Mouse (Mus musculus): ENCODE results near the gene Defb19. TPM values are rescaled to one million over a fixed set of nuclear protein-coding genes. Genes with fewer than 3 reads are reported as not detected.
A peak's percentile ranks its signal among the peaks of the same experiment; 100 is the strongest.

The Defb19 gene
- total RNA-seq, 2 experiments from 2014 or later, result not detected

- ATAC-seq (replicated peaks; ENCODE audit: low FRiP score, low TSS enrichment, poor library complexity, severe bottlenecking), result no peak
Observed at GRCm38 (mm10) chr2:152589021-152589420, 8.9 kb upstream of the Defb19 start.

GRCm38 (mm10) chr2:152588450-152588849, 8.3 kb upstream of the Defb19 start:
- no peak for ATAC-seq (replicated peaks; ENCODE audit: low FRiP score, low TSS enrichment, poor library complexity, severe bottlenecking)

DNA sequence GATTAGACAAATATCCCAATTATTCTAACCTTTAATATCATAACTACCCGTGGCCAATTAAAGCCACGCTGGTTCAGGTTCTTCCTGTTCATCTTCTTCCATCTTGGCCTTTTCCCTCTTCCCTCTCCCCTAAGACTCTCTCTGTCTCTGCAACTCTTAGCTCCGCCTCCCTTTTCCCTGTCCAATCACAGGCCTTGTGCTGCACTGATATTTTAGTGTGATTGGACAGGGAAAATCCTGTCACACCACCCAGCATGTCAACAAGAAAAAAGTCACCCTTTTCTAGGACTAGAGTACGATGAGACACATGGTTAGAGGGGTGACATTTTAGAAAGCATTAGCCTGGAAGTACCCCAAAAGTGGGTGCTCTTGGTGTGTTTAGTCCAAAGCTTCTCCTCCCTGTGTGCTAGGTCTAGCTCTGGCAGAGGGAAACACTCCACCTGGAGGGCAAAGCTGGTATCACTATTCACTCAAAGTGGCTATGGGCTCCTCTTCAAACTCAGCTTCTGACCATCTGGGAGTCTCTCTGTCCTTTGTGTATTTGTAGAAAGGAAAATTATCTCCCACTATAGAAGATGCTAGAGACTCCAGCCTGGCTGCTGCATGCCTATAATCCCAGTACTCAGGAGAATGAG, 6.9 kb upstream of the Defb19 start:
- peak; percentile 73 for ATAC-seq (replicated peaks; ENCODE audit: low FRiP score, low TSS enrichment, poor library complexity, severe bottlenecking)

DNA sequence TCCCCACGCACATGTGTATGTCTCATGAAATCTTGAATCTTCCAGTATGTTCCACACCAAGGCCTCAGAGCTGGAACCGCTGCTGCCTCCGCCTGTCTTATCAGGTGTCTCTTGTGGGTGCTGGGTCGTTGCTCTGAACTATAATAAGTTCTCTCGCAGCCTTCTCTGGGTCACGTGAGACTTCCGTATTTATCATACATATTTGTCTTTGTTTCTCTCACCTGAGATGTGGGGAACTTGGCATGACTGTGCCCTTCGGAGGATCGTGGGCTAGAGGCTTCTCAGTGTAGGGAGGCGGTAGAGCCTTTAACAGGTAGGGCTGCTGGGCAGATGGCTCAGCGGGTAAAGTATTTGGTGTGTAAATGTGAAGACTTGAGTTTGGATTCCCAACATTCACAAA, 500 bp upstream of the Defb19 start:
- ATAC-seq (replicated peaks; ENCODE audit: low FRiP score, low TSS enrichment, poor library complexity, severe bottlenecking), result no peak

DNA sequence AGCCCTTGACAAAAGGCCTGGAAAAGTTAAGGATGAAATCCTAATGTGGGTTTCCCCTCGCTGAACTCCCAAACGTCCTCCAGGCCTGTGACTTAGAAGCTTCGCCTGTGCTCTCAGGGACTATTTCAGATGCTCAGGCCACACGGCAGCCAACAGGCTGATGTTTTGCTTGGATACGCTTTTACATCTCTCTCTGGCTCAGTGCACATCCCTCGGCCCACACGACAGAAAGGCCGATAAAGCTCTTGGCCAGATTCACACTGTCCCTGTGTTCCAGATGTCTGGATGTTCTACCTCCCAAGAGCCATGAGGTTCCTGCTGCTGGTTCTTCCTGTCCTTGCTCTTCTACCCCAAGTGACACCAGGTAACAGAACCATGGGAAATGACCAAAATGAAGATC, 6.6 kb downstream of the Defb19 start:
- no peak for ATAC-seq (replicated peaks; ENCODE audit: low FRiP score, low TSS enrichment, poor library complexity, severe bottlenecking)

GRCm38 (mm10) chr2:152572114-152572794, 7.9 kb downstream of the Defb19 start, which contains the start of gene Defb21:
TSS of gene Defb21 (plus strand) at chr2:152572744.
- ATAC-seq (replicated peaks; ENCODE audit: low FRiP score, low TSS enrichment, poor library complexity, severe bottlenecking), result no peak

GRCm38 (mm10) chr2:152570313-152570712, 9.8 kb downstream of the Defb19 start:
- no peak for ATAC-seq (replicated peaks; ENCODE audit: low FRiP score, low TSS enrichment, poor library complexity, severe bottlenecking)

DNA sequence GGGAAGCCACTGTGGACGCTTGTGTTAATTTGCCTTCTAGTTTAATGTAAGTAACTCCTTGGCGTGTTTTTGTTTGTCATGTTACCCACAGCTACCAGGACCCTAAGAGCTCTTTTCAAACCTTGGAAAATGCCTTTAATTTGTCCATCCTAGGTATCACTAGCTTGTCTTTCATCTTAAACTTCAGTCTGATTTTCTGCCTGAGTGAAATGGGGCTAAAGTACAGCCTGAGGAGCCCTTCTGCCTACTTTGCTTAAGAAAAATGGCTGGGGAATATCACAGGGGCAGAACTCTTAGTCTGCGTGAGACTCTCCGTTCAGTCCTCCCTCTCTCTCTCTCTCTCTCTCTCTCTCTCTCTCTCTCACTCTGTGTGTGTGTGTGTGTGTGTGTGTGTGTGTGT, 10.2 kb downstream of the Defb19 start:
- ATAC-seq (replicated peaks; ENCODE audit: low FRiP score, low TSS enrichment, poor library complexity, severe bottlenecking), result no peak

- ATAC-seq (replicated peaks; ENCODE audit: low FRiP score, low TSS enrichment, poor library complexity, severe bottlenecking), result no peak
Observed at GRCm38 (mm10) chr2:152569038-152569437, 11.1 kb downstream of the Defb19 start, which contains the start of gene Gm17416. TSS of gene Gm17416 (plus strand) at chr2:152569338.

GRCm38 (mm10) chr2:152556655-152557054, 23.5 kb downstream of the Defb19 start:
- no peak for ATAC-seq (replicated peaks; ENCODE audit: low FRiP score, low TSS enrichment, poor library complexity, severe bottlenecking)

- peak; percentile 75 for ATAC-seq (replicated peaks; ENCODE audit: low FRiP score, low TSS enrichment, poor library complexity, severe bottlenecking)
Observed at GRCm38 (mm10) chr2:152553774-152554423, 26.2 kb downstream of the Defb19 start.

DNA sequence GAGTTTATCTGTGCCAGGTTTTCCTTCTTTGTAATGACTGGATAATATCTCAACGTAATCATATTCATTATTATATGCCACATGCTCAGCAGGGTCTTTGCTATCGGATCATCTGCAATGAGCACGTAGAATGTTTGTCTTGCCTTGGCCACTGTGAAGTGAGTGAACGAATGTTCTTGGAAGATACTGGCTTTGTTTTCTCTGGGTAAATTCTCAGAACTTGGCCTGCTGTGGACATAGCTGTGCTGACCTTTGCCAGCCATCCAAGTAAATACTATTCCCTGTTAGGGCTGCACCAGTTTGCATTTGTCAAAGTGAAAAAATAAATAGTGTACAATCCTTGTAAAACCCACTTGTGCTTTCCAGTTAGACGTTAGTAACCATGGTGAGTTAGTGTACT, 32.0 kb downstream of the Defb19 start:
- ATAC-seq (replicated peaks; ENCODE audit: low FRiP score, low TSS enrichment, poor library complexity, severe bottlenecking), result no peak

- peak; percentile 82 for ATAC-seq (replicated peaks; ENCODE audit: low FRiP score, low TSS enrichment, poor library complexity, severe bottlenecking)
Observed at GRCm38 (mm10) chr2:152544691-152545090, 35.4 kb downstream of the Defb19 start.

GRCm38 (mm10) chr2:152543478-152543877, 36.6 kb downstream of the Defb19 start:
- no peak for ATAC-seq (replicated peaks; ENCODE audit: low FRiP score, low TSS enrichment, poor library complexity, severe bottlenecking)

DNA sequence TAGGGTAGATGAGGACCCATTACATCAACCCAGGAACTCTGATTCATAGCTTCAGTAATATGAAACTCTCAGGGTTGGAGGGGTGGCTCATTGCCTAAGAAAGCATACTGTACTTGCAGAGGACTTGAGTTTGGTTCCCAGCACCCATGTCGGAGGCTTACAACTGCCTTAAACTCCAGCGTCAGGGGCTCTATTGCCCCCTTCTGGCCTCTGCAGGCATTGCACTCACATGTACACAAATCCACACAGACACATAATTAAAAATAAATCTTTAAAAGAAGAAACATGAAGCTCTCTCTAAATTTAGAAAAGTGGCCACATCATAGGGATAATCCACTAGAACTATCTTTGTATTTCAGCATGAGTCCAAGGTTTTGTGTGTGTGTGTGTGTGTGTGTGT, 37.2 kb downstream of the Defb19 start:
- ATAC-seq (replicated peaks; ENCODE audit: low FRiP score, low TSS enrichment, poor library complexity, severe bottlenecking), result no peak

- ATAC-seq (replicated peaks; ENCODE audit: low FRiP score, low TSS enrichment, poor library complexity, severe bottlenecking), result no peak
Observed at GRCm38 (mm10) chr2:152541979-152542378, 38.1 kb downstream of the Defb19 start.

DNA sequence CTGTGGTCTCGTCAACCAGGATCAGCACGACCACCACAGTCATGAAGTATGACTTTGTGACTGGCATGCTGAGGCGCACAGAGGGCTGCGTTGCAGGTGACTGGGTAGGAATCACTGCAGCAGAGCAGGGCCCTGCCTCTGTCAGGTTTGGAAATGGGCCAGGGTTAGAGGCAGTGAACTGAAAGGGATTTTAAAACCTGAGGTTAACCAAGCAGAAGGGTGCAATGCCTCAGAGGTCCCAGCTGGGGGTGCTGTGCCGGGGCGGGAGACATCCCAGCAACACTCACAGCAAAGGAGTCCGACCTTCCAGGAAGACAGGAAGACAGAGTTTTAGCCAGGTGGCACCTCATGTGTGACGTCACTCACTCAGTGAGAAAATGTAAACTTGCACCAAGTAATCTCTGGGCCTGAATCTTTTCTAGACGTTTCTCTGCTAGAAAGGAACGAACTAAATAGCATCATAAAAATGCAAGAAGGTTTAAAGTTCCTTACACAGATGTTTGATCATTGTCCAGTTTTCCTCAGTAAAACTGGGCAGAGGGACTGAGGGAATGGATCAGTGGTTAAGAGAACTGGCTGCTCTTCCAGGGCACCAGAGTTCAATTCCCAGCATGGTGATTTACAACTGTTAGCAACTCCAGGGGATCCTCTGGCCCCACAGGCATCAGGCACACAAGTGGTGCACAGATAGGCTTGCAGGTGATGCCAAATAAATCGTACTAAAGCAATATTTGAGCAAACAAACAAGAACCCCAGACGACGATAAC, 40.0 kb downstream of the Defb19 start, which contains the start of gene Defb29:
Defb29 (minus strand) TSS at position 155 of the 767 bp plus-strand sequence.
- ATAC-seq (replicated peaks; ENCODE audit: low FRiP score, low TSS enrichment, poor library complexity, severe bottlenecking), result no peak

Measured in megakaryocyte-erythroid progenitor cell, adult 5-6 weeks (primary cell).